Mouse (Mus musculus): Measurements from ENCODE around the gene Gm42906. TPM values are rescaled to one million over a fixed set of nuclear protein-coding genes. Genes with fewer than 3 reads are reported as not detected.
A peak's percentile ranks its signal among the peaks of the same experiment; 100 is the strongest.

Gm42906 gene
- polyA plus RNA-seq, 1 experiment from 2014 or later, result not detected

- no peak overlapping the region for H3K27ac ChIP-seq (ENCODE audit: low read length)
- no peak for ATAC-seq (replicated peaks; ENCODE audit: extremely low read depth, insufficient read depth, low FRiP score)
- no peaks in the 10 kb centered on the region for H3K4me1 ChIP-seq (ENCODE audit: control insufficient read depth, insufficient read depth, low read length)
- no peaks in the 10 kb centered on the region for H3K27me3 ChIP-seq (ENCODE audit: control insufficient read depth, insufficient read depth, low read length)
- no peak overlapping the region for H3K9ac ChIP-seq (ENCODE audit: low read length)
- H3K36me3 ChIP-seq (ENCODE audit: control insufficient read depth, insufficient read depth), result no peaks in the 10 kb centered on the region
- no peak overlapping the region for H3K4me3 ChIP-seq (ENCODE audit: low read length)
- no peaks in the 10 kb centered on the region for H3K9me3 ChIP-seq (replicated peaks; ENCODE audit: control insufficient read depth, low read length)
- no peak overlapping the region for H3K4me2 ChIP-seq (ENCODE audit: low read depth, low read length)
- WGBS, result 25% methylated on average over 3 of the region's 3 CpGs
Observed at GRCm38 (mm10) chr5:151413617-151414016, 14.3 kb downstream of the Gm42906 start.

GRCm38 (mm10) chr5:151412666-151413463, 15.1 kb downstream of the Gm42906 start:
- no peaks in the 10 kb centered on the region for H3K9me3 ChIP-seq (replicated peaks; ENCODE audit: control insufficient read depth, low read length)
- no peaks in the 10 kb centered on the region for H3K36me3 ChIP-seq (ENCODE audit: control insufficient read depth, insufficient read depth)
- 0 out of 2 replicates have a peak overlapping the region, but pooled peaks have one; percentile 1 for H3K4me2 ChIP-seq (ENCODE audit: low read depth, low read length)
- H3K27me3 ChIP-seq (ENCODE audit: control insufficient read depth, insufficient read depth, low read length), result no peaks in the 10 kb centered on the region
- H3K9ac ChIP-seq (ENCODE audit: low read length), result no peak overlapping the region
- no peak overlapping the region for H3K4me3 ChIP-seq (ENCODE audit: low read length)
- no peaks in the 10 kb centered on the region for H3K4me1 ChIP-seq (ENCODE audit: control insufficient read depth, insufficient read depth, low read length)
- no peak overlapping the region for H3K27ac ChIP-seq (ENCODE audit: low read length)
- 35% methylated on average over 11 of the region's 11 CpGs for WGBS
- no peak for ATAC-seq (replicated peaks; ENCODE audit: extremely low read depth, insufficient read depth, low FRiP score)

GRCm38 (mm10) chr5:151410006-151410405, 18.0 kb downstream of the Gm42906 start:
- no peaks in the 10 kb centered on the region for H3K4me1 ChIP-seq (ENCODE audit: control insufficient read depth, insufficient read depth, low read length)

GRCm38 (mm10) chr5:151409282-151409681, 18.7 kb downstream of the Gm42906 start:
- 59% methylated on average over 1 of the region's 1 CpGs for WGBS
- no peak for ATAC-seq (replicated peaks; ENCODE audit: extremely low read depth, insufficient read depth, low FRiP score)
- H3K4me3 ChIP-seq (ENCODE audit: low read length), result no peak overlapping the region
- no peaks in the 10 kb centered on the region for H3K9me3 ChIP-seq (replicated peaks; ENCODE audit: control insufficient read depth, low read length)
- no peak overlapping the region for H3K4me2 ChIP-seq (ENCODE audit: low read depth, low read length)
- no peaks in the 10 kb centered on the region for H3K27me3 ChIP-seq (ENCODE audit: control insufficient read depth, insufficient read depth, low read length)
- H3K9ac ChIP-seq (ENCODE audit: low read length), result no peak overlapping the region
- H3K36me3 ChIP-seq (ENCODE audit: control insufficient read depth, insufficient read depth), result no peaks in the 10 kb centered on the region
- no peak overlapping the region for H3K27ac ChIP-seq (ENCODE audit: low read length)
- H3K4me1 ChIP-seq (ENCODE audit: control insufficient read depth, insufficient read depth, low read length), result no peaks in the 10 kb centered on the region

More at GRCm38 (mm10) chr5:151410006-151410405, 18.0 kb downstream of the Gm42906 start:
- no peak overlapping the region for H3K9ac ChIP-seq (ENCODE audit: low read length)
- H3K4me2 ChIP-seq (ENCODE audit: low read depth, low read length), result no peak overlapping the region
- H3K36me3 ChIP-seq (ENCODE audit: control insufficient read depth, insufficient read depth), result no peaks in the 10 kb centered on the region
- ATAC-seq (replicated peaks; ENCODE audit: extremely low read depth, insufficient read depth, low FRiP score), result no peak
- H3K27ac ChIP-seq (ENCODE audit: low read length), result no peak overlapping the region
- WGBS, result 74% methylated on average over 3 of the region's 3 CpGs
- H3K4me3 ChIP-seq (ENCODE audit: low read length), result no peak overlapping the region
- no peaks in the 10 kb centered on the region for H3K27me3 ChIP-seq (ENCODE audit: control insufficient read depth, insufficient read depth, low read length)
- no peaks in the 10 kb centered on the region for H3K9me3 ChIP-seq (replicated peaks; ENCODE audit: control insufficient read depth, low read length)

- Histone ChIP-seq H3K36me3 (ENCODE audit: control insufficient read depth, insufficient read depth) (no peaks in the 10 kb centered on the region), H3K27me3 (ENCODE audit: control insufficient read depth, insufficient read depth, low read length) (no peaks in the 10 kb centered on the region), H3K27ac (ENCODE audit: low read length) (no peak overlapping the region), H3K9ac (ENCODE audit: low read length) (no peak overlapping the region), H3K4me3 (ENCODE audit: low read length) (no peak overlapping the region), H3K4me1 (ENCODE audit: control insufficient read depth, insufficient read depth, low read length) (no peaks in the 10 kb centered on the region), H3K4me2 (ENCODE audit: low read depth, low read length) (no peak overlapping the region), H3K9me3 (replicated peaks; ENCODE audit: control insufficient read depth, low read length) (no peaks in the 10 kb centered on the region)
- 52% methylated on average over 7 of the region's 7 CpGs for WGBS
- no peak for ATAC-seq (replicated peaks; ENCODE audit: extremely low read depth, insufficient read depth, low FRiP score)
Observed at GRCm38 (mm10) chr5:151408124-151408900, 19.7 kb downstream of the Gm42906 start.

- ATAC-seq (replicated peaks; ENCODE audit: extremely low read depth, insufficient read depth, low FRiP score), result no peak
- H3K9me3 ChIP-seq (replicated peaks; ENCODE audit: control insufficient read depth, low read length), result no peaks in the 10 kb centered on the region
- WGBS, result 84% methylated on average over 3 of the region's 3 CpGs
- H3K4me2 ChIP-seq (ENCODE audit: low read depth, low read length), result no peak overlapping the region
- no peak overlapping the region for H3K4me3 ChIP-seq (ENCODE audit: low read length)
- no peak overlapping the region for H3K9ac ChIP-seq (ENCODE audit: low read length)
- H3K4me1 ChIP-seq (ENCODE audit: control insufficient read depth, insufficient read depth, low read length), result no peaks in the 10 kb centered on the region
- H3K36me3 ChIP-seq (ENCODE audit: control insufficient read depth, insufficient read depth), result no peaks in the 10 kb centered on the region
- H3K27ac ChIP-seq (ENCODE audit: low read length), result no peak overlapping the region
- H3K27me3 ChIP-seq (ENCODE audit: control insufficient read depth, insufficient read depth, low read length), result no peaks in the 10 kb centered on the region
Observed at GRCm38 (mm10) chr5:151407493-151407892, 20.5 kb downstream of the Gm42906 start.

- no peak overlapping the region for H3K27ac ChIP-seq (ENCODE audit: low read length)
- H3K27me3 ChIP-seq (ENCODE audit: control insufficient read depth, insufficient read depth, low read length), result no peaks in the 10 kb centered on the region
- WGBS, result 71% methylated on average over 5 of the region's 5 CpGs
Observed at GRCm38 (mm10) chr5:151406276-151406675, 21.7 kb downstream of the Gm42906 start.

GRCm38 (mm10) chr5:151405314-151405903, 22.6 kb downstream of the Gm42906 start:
- WGBS, result 77% methylated on average over 8 of the region's 8 CpGs
- Histone ChIP-seq H3K4me1 (ENCODE audit: control insufficient read depth, insufficient read depth, low read length) (no peaks in the 10 kb centered on the region), H3K9ac (ENCODE audit: low read length) (no peak overlapping the region), H3K4me2 (ENCODE audit: low read depth, low read length) (no peak overlapping the region), H3K4me3 (ENCODE audit: low read length) (no peak overlapping the region), H3K27ac (ENCODE audit: low read length) (no peak overlapping the region), H3K36me3 (ENCODE audit: control insufficient read depth, insufficient read depth) (no peaks in the 10 kb centered on the region), H3K27me3 (ENCODE audit: control insufficient read depth, insufficient read depth, low read length) (no peaks in the 10 kb centered on the region), H3K9me3 (replicated peaks; ENCODE audit: control insufficient read depth, low read length) (no peaks in the 10 kb centered on the region)
- no peak for ATAC-seq (replicated peaks; ENCODE audit: extremely low read depth, insufficient read depth, low FRiP score)

More at GRCm38 (mm10) chr5:151406276-151406675, 21.7 kb downstream of the Gm42906 start:
- Histone ChIP-seq H3K4me2 (ENCODE audit: low read depth, low read length) (no peak overlapping the region), H3K9ac (ENCODE audit: low read length) (no peak overlapping the region), H3K9me3 (replicated peaks; ENCODE audit: control insufficient read depth, low read length) (no peaks in the 10 kb centered on the region), H3K4me1 (ENCODE audit: control insufficient read depth, insufficient read depth, low read length) (no peaks in the 10 kb centered on the region), H3K4me3 (ENCODE audit: low read length) (no peak overlapping the region), H3K36me3 (ENCODE audit: control insufficient read depth, insufficient read depth) (no peaks in the 10 kb centered on the region)
- no peak for ATAC-seq (replicated peaks; ENCODE audit: extremely low read depth, insufficient read depth, low FRiP score)

GRCm38 (mm10) chr5:151403586-151403985, 24.4 kb downstream of the Gm42906 start:
- H3K9me3 ChIP-seq (replicated peaks; ENCODE audit: control insufficient read depth, low read length), result no peaks in the 10 kb centered on the region
- H3K4me1 ChIP-seq (ENCODE audit: control insufficient read depth, insufficient read depth, low read length), result no peaks in the 10 kb centered on the region
- H3K9ac ChIP-seq (ENCODE audit: low read length), result no peak overlapping the region
- H3K36me3 ChIP-seq (ENCODE audit: control insufficient read depth, insufficient read depth), result no peaks in the 10 kb centered on the region
- H3K4me3 ChIP-seq (ENCODE audit: low read length), result no peak overlapping the region
- WGBS, result 56% methylated on average over 2 of the region's 2 CpGs
- H3K27ac ChIP-seq (ENCODE audit: low read length), result no peak overlapping the region
- H3K4me2 ChIP-seq (ENCODE audit: low read depth, low read length), result no peak overlapping the region
- ATAC-seq (replicated peaks; ENCODE audit: extremely low read depth, insufficient read depth, low FRiP score), result no peak
- no peaks in the 10 kb centered on the region for H3K27me3 ChIP-seq (ENCODE audit: control insufficient read depth, insufficient read depth, low read length)
